Mouse (Mus musculus) T-helper 17 cell (primary cell): ENCODE measurements around the gene Gstm2.
"Not testable (repeated sequence)": the region's sequence is repeated elsewhere in the genome, so short reads cannot be mapped to it uniquely, and the experiment has no call there.

Source experiments
- in situ Hi-C, 2 experiments: fragments of 300-600 bp; cut with MboI, MseI; formaldehyde crosslinking; loops; 1 replicate in 1 of 2; 2 replicates in 1 of 2; pipeline ENCODE4 v1.15.1; 2025; ENCODE audit warnings: high pct_unique_total_duplicates in 2 of 2

Gstm2 gene

DNA sequence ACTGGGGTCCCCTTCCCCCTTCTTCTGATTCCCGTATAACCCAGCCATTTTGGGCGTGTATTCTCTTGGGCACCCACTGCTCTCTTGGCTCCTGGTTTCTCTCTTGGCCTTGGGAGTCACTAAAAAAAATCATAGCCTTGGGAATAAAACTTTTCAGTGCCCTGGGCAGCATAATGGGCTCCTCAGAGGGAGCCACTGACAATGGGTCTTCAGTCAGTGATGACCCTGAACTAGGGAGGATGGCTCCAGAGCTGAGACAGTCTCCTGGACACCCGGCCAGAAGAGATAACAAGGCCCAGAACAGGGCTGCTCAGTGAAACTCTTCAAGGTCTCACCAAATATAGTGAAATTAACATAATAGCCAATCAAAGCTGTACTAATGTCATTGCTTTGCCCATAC lies 12.3 kb upstream of the Gstm2 start:
- in situ Hi-C loops = no loop called here

DNA sequence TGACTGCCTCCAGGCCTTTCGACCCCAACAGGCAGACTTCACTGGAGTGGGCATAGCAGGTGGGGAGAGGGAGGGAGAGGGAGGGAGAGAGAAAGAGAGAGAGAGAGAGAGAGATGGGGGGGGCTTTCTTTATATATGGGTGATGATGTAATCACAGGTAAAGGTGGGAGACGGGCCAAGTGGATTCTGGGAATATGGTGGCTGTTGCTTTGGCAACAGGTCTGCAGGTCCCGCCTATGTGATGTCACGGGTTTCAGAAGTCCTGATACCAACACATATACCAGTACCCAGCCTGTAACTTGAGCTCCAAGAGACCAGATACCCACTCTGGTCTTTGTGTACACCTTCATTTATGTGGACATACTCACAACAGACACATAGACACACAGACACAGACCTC lies 10.3 kb upstream of the Gstm2 start:
- in situ Hi-C loops = no loop called here

DNA sequence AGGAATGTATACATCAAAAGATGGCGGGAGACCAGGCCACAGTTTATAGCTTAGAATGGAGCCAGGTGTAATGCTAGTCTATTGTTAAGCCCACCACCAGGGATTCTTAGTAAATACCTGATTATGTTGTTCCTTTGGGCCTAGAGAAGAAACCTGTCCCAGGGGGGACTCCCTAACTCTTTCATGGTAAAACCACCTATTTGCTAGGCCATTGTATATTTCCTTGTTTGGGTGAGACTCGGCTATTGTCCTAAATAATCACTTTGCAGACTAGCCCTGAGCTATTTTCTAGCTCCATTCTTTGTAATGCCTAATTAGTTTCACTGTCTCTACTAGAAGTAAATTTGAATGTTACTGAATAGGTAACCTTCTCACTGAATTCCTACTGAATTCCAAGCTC lies 9.7 kb upstream of the Gstm2 start:
- in situ Hi-C loops = not testable (repeated sequence)

- in situ Hi-C loops = not testable (repeated sequence)
Measured at GRCm38 (mm10) chr3:107985141-107985540, 1.1 kb downstream of the Gstm2 start.

GRCm38 (mm10) chr3:107984471-107984870 lies 1.8 kb downstream of the Gstm2 start:
- in situ Hi-C loops = no loop called here

- in situ Hi-C loops = no loop called here
Measured at GRCm38 (mm10) chr3:107983771-107984170, 2.5 kb downstream of the Gstm2 start.

DNA sequence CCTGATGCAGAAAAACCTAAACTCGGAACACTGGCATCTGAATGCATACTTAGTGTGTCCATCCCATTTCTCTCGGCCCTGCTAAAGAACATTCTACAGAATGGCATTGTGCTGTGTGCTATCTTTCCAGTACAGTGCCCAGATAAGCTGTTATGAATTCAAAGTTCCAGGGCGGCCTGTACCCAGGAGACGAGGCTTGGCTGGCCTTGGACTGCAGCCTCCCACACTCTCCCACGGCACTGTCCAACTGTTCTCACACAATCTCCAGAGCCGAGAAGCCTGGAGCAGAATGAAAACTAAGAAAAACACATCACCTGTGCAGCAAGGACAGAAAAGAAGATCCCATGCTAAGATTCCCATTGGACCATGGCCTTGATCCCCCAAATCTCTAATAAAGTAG lies 3.5 kb downstream of the Gstm2 start:
- in situ Hi-C loops = no loop called here

- in situ Hi-C loops = no loop called here
Measured at GRCm38 (mm10) chr3:107981261-107981660, 5.0 kb downstream of the Gstm2 start.

DNA sequence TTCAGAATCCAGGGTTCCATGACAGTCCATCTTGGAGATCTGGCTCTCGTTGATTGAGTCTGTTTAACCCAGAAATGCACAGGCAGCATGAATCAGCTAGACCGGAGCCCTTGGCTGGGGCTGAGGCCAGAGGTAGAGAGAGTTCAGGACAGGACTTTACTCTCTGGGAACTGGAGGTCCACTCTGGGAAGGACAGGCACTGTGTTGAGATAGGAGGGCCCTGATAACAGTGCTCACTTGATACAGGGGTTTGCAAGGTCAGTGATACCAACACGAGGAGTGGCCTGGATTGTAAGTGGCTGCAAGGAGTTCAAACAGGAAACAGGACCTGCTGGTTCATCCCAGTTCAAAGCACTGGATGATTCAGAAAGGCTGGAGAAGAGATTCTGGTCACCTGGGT lies 8.6 kb downstream of the Gstm2 start:
- in situ Hi-C loops = no loop called here

DNA sequence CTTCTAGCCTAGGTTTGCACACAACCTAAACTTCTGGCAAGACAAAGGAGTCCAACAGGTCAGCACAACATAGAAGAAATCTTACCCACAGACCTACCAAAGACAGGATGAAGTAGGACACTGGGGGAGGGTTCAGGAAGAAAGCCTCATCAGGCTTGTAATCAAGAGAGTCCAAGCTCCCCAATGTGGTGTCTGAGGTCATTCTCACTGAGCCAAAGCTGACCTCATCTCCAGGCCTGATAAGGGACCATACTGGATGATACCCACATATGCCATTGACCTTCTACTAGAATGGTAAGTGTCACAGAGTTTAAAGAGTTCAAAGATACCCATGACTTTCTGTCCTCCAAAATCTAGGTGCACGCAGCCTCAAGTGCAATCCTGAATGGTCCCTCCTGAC lies 12.0 kb downstream of the Gstm2 start:
- in situ Hi-C loops = no loop called here

- in situ Hi-C loops = no loop called here
Measured at GRCm38 (mm10) chr3:107972070-107972469, 14.2 kb downstream of the Gstm2 start.

DNA sequence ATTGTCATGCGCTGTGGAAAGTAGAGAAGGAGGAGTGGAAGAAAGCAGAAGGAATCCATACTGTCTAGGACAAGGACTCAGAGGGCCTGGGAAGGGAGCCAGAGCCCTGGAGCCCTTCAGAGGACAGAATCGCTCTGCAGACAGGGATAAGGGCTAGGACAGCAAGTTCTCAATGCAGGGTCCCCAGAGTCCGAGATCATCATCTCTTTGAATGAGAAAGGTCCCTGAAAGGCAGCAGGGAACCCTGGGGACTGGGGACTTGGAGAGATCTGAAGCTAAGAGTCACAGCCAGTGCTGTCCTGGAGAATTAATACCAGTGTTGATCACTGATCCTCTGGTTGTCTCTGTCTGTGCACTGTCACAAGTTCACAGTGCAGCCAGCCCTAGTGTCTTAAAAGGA lies 15.2 kb downstream of the Gstm2 start:
- in situ Hi-C loops = not testable (repeated sequence)

- in situ Hi-C loops = no loop called here
Measured at GRCm38 (mm10) chr3:107968724-107969395, 17.4 kb downstream of the Gstm2 start, which contains the start of gene Gstm3. TSS of gene Gstm3 (minus strand) at chr3:107969283.

GRCm38 (mm10) chr3:107966631-107967030 lies 19.6 kb downstream of the Gstm2 start:
- in situ Hi-C loops = no loop called here

GRCm38 (mm10) chr3:107965592-107965991 lies 20.7 kb downstream of the Gstm2 start:
- in situ Hi-C loops = no loop called here

DNA sequence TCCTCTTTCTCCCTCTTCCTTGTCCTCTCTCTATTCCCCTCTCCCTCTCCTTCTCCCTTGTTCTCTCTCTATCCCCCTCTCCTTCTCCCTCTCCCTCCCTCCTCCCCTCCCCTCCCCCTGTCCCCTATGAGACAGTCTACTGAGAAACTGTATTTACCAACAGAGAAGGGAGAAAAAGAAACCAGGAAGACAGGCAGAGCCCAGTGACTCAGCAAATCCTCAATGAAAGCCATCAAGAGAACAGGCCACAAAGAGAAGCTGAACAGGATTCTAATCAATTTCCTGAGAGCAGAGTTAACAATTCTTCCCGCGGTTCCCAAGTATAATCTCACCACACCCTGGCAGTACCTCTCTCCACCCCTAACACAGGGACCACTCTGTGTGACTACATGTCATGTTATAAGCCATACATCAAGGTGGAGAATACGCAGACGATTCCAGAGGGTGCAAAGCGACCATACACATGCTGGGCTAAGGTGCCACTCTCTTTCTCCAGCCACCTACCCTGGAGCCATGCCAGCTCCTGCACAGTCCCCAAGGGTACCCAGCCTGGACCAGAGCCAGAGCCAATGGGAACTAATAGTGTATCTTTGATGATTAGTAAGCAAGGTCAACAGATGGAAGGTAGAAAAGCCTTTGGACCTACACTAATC lies 21.5 kb downstream of the Gstm2 start:
- in situ Hi-C loops = no loop called here

DNA sequence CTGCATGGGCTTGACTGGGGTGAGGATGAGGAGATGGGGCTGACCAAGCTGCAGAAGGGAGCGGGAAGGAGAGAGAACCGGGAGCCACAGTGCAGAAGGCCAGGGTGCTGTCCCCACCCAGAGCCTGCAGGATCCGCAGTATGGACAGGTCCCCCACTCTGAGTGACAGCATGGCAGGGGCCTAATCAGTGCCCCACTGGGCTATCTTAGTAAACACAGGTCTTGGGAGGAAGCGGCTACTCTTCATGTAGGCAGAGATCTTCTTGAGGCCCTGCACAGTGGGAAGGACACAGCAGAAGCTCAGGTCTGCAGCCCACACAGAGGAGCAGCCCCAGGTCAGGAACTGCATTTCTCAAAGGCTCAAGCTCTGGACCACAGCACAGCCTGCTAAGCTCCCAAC lies 22.2 kb downstream of the Gstm2 start:
- in situ Hi-C loops = no loop called here

DNA sequence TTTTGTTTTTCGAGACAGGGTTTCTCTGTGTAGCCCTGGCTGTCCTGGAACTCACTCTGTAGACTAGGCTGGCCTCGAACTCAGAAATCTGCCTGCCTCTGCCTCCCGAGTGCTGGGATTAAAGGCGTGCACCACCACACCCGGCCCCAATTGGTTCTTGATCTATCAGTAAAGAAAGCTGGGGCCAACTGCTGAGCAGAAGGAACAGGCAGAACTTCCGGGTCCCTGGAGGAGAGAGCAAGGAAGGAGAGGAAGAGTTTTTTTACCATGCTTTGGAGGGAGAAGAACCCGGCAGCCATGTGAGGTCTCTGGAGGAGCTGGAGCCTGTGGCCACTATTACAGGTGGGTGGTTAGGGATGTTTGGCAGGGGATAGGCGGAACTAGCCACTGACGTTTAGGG lies 31.0 kb downstream of the Gstm2 start:
- in situ Hi-C loops = not testable (repeated sequence)

GRCm38 (mm10) chr3:107953906-107954305 lies 32.3 kb downstream of the Gstm2 start:
- in situ Hi-C loops = no loop called here

- in situ Hi-C loops = no loop called here
Measured at GRCm38 (mm10) chr3:107953328-107953755, 32.9 kb downstream of the Gstm2 start.

GRCm38 (mm10) chr3:107950531-107950930 lies 35.7 kb downstream of the Gstm2 start:
- in situ Hi-C loops = no loop called here

GRCm38 (mm10) chr3:107949461-107949860 lies 36.8 kb downstream of the Gstm2 start:
- in situ Hi-C loops = loop anchor here in 1 of 2 experiments (10.0 kb wide), 1 partner anchor 205 kb away; the partner anchor contains the start of gene Gpr61

DNA sequence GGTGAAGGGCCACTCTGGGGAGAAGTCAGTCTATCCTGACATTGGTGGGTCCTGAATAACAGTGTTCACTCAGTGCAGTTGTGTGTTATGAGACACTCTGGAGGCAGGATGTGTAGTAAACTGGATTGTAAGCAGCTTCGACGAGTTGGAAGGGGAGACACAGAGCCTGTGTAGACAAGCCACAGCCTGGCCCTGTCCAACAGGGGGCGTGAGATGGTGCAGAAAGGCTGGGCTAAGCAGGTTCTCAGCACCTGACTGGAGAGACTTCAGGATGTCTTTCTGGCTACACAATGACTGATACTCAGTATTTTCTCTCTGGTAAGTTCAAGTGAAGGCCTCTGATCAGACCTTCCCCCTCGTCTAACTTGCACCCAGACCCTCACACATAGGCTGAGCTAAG lies 40.5 kb downstream of the Gstm2 start:
- in situ Hi-C loops = loop anchor here in 1 of 2 experiments (10.0 kb wide), 1 partner anchor 209 kb away; the partner anchor contains the start of gene Gpr61
